Mouse (Mus musculus) cerebellum, postnatal 14 days (tissue): ENCODE data around the gene Cdk11b.
"Not testable (repeated sequence)": the region's sequence is repeated elsewhere in the genome, so short reads cannot be mapped to it uniquely, and the experiment has no call there.

Experiments used
- DNase-seq, 2 experiments: peaks; one replicate each; pipeline ENCODE4 v3.0.0; 2021; ENCODE audit warnings: mixed read lengths in 2 of 2

Gene Cdk11b

DNA sequence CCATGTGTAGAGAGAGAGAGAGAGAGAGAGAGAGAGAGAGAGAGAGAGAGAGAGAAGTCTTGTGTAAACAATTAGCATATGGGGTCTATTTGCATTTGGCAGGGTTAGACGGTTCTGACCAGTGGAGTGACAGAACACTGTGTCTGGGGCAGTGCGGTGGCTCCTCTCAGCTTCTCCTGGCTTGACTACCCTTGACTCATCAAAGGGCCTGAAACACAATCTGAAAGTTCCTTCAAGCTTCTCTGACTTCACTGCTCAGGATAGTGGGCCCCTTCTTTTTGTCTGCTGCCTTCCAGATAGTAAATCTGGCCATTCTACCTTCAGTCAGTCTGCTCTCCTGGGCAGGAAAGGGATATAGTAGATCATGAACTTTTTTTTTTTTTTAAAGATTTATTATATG lies 17.8 kb upstream of the Cdk11b start:
- DNase-seq: no peak

DNA sequence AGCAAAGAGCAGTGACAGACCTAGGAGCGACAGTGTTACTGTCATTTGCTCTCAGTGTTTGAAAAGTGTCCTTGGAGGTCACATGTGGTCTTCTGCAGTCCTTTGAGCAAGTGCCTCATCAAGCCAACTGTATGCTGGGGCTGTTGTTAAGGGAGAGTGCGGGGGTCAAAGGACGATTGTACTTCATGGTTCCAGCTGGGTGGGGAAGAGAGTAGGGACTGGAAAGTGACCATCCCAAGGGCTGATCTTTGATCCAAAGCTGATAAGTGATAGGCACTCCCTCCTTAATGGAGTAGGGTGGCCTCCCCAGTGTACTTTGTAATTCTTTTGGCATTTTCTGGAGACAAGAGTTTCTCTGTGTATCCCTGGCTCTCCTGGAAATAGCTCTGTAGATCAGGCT lies 12.8 kb upstream of the Cdk11b start:
- DNase-seq: no peak

GRCm38 (mm10) chr4:155613264-155613663 lies 11.4 kb upstream of the Cdk11b start:
- no peak for DNase-seq

GRCm38 (mm10) chr4:155618321-155618720 lies 6.3 kb upstream of the Cdk11b start:
- no peak for DNase-seq

GRCm38 (mm10) chr4:155630267-155630666 lies 5.6 kb downstream of the Cdk11b start:
- no peak for DNase-seq

DNA sequence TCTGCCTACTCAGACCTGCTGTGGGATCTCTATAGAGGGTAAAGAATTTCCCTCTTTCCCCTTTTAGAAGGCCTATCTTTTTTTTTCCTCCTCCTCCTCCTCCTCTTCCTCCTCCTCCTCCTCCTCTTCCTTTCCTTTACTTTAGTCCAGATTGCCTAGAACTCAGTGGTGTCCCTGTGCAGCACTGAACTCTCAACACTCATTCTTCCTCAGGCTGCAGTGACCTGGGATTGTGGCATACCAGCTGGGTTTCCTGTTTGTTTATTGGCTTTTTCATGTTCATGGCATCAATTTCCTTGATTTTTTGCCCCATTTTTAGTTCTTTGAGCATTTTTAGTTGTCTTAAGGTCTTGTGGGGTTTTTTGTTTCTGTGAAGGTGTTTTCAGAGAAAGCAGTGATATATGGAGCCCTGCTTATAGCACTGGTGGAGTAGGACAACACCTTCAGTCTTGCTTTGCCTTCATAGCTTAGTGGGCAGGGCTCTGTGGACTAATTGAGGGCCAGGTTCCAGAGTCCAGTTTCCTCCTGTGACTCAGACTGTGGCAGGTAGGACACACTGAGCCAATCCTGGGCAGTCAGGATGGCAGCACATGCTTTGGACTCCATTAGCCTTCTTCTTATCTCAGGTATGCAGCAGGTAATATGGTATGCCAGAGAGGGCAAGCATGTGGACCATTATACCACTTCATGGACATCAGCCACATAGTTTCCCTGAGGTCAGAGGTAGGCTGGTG lies 11.3 kb downstream of the Cdk11b start:
- DNase-seq: no peak

- no peak for DNase-seq
These were observed 18.9 kb downstream of the Cdk11b start for GRCm38 (mm10) chr4:155643531-155643930.

DNA sequence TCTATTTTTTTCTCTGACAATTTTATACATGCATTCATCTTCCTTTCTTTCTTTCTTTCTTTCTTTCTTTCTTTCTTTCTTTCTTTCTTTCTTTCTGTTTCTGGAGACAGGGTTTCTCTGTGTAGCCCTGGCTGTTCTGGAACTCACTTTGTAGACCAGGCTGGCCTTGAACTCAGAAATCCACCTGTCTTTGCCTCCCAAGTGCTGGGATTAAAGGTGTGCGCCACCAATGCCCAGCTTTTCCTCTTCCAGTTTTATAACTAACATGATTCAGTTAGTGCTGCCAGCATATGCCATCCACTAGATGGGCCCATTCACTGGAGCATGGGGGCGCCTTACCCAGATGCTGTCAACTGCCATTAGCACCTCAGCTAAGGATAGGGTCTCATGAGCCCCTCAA lies 20.7 kb downstream of the Cdk11b start, which contains the start of gene Gm10563:
TSS of gene Gm10563 (minus strand) at position 101 of the 400 bp plus-strand sequence.
- not testable (repeated sequence) for DNase-seq

DNA sequence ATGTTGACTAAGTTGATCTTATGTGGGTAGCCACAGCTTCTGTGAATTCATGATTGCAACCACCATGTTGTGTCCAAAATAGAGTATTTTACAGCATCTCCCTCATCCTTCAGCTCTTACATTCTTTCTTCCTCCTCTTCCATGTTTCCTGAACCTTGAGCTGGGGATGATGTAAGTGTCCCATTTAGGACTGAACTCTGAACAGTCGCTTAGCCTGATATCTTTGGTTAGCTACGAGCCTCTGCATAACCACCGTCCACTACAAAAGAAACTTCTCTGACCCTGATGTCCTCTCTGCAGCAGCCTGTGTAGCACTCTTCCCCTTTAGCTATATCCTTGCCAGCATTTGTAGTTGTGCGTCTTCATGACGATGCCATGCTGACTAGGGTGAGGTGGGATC lies 21.1 kb downstream of the Cdk11b start:
- no peak for DNase-seq

GRCm38 (mm10) chr4:155649355-155649754 lies 24.7 kb downstream of the Cdk11b start:
- no peak for DNase-seq

GRCm38 (mm10) chr4:155651553-155652269 lies 27.1 kb downstream of the Cdk11b start:
- no peak for DNase-seq

- DNase-seq: peak; percentile 53 to 68
These were observed 27.8 kb downstream of the Cdk11b start for GRCm38 (mm10) chr4:155652283-155653085.

DNA sequence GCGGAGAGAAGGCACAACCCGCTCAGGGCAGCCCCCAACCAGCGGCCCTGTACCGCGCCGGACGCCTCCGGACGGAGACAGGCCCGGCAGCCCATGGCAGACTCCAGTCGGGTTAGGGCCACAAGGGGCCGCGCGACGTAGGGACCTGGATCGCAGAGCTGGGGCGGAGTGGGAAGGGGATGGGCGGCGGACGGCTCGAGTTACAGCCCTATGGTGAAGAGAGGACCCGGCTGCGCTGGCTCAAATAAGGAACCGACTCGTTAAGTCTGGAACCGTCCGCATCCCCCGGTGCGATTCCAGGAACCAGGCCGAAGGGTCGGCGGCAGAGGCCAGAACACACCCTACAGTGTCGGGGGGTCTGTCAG lies 28.4 kb downstream of the Cdk11b start, which contains the start of gene Mmp23:
TSS of gene Mmp23 (minus strand) at position 299 of the 365 bp plus-strand sequence.
- DNase-seq: peak in 1 of 2 experiments; percentile 72

GRCm38 (mm10) chr4:155653451-155654182 lies 29.0 kb downstream of the Cdk11b start:
- peak; percentile 68 to 72 for DNase-seq

DNA sequence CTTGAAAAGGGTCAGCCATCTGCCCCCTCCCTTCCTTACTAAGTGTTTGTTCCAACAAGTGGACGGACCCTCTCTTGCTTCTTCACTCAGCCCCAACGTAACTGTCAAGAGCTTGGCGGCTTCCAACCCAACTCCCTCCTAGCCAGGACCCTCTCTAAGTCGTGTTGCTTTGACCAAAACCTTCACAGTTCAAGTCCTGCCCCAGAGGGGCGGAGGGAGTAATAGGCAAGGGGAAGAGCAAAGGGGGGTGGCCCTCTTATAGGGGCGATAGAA lies 29.5 kb downstream of the Cdk11b start:
- no peak for DNase-seq

GRCm38 (mm10) chr4:155654456-155655298 lies 30.0 kb downstream of the Cdk11b start:
- peak; percentile 69 to 75 for DNase-seq

- peak; percentile 31 to 51 for DNase-seq
These were observed 31.6 kb downstream of the Cdk11b start for GRCm38 (mm10) chr4:155656214-155656751.

DNA sequence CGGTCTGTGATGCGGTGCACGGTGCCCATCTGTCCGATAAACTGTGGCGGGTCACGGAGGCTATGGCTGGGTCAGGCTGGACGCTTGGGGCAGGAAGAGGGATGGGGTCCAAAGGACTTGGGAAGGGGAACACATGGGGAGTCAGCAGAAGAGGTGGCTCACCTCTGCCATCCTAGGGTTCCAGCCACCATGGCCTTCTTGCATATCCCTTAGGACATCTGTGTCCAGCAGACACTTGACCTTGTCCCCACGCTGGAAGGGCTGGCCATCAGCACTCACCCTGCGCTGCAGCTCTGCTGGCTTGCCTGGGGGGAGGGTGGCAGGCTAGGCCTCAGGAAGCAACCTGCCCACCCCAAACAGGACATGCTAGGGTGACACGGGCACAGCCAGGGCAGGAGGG lies 34.3 kb downstream of the Cdk11b start:
- DNase-seq: no peak

DNA sequence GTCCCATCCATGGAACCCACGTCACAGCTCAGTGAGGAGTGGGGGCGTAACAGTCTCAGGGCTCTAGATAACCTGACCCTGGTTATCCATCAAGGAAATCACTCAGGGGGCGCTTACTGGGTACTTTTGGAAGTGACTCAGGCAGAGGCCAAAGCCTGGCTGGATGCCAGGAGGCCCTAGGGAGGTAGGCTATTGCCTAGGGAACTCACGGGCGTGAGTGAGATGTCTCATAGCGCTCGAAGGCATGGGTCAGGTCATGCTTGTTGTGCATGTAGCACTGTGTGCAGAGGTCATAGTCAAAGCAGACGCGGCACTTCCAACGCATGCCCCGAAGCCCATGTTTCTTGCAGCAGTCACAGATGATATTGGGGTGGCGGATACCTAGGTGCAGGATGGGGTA lies 36.0 kb downstream of the Cdk11b start:
- peak in 1 of 2 experiments; percentile 32 for DNase-seq

- no peak for DNase-seq
These were observed 42.2 kb downstream of the Cdk11b start for GRCm38 (mm10) chr4:155666903-155667302.
